ENCODE assay signal across 8 mouse cellular contexts in the genomic region with DNA sequence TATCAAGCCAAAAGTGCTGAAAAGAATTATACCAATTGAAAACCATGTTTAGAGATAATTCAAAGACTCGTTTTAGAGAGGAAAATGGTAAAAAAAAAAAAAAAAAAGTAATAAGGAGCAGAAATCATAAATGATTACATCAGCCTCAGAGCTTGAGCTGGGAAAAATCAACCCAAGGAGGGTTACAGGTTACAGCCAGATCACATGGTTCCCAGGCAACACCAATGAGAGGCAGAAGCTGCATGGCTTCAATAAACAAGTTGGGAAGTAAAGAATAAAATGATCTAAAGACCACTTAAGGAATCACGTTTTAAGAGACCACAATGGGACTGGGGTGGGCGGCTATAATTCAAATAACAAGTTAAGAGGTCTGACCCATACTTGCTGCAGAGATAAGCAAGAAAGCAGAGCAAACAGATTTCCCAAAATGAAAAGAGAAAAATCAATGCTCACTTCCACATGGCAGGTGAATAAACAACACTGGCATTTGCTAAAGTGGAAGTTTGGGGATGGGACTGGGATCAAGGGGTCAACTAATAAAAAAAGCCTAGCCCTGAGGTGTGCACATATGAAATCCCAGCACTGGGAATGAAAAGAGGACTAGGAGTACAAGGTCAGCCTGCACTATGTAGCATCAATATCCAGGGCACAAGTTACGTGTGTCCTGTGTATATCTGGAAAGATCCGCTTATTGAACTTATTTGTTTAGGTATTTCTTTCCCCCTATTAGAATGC. TPM values are rescaled to one million over a fixed set of nuclear protein-coding genes. Genes with fewer than 3 reads are reported as not detected.
DNase-seq lines count a peak whose midpoint lies in the region; ATAC-seq and TF ChIP-seq lines count a peak whose summit lies in the region.

No protein-coding gene starts in this region.

- H3K79me2 ChIP-seq in myocyte (ENCODE audit: control insufficient read depth, insufficient read depth) = peaks cover 32% of the 10 kb centered on the region

- peaks cover 9% of the 10 kb centered on the region; the same call in 1 of the 2 replicates for H3K36me3 ChIP-seq in kidney, embryonic 16.5 days (ENCODE audit: insufficient read depth, low read length)
- H3K36me3 ChIP-seq in embryonic facial prominence, embryonic 10.5 days (replicated peaks) = peaks cover 19% of the 10 kb centered on the region
- peaks cover 20% of the 10 kb centered on the region for H3K36me3 ChIP-seq in intestine, embryonic 14.5 days (ENCODE audit: control insufficient read depth, insufficient read depth, low read length)
- H3K36me3 ChIP-seq in myocyte (ENCODE audit: control insufficient read depth, insufficient read depth) = peaks cover 20% of the 10 kb centered on the region

- peak overlapping the region; percentile 97 for H3K4me3 ChIP-seq in kidney, embryonic 16.5 days (ENCODE audit: low read length)
- H3K4me3 ChIP-seq in embryonic facial prominence, embryonic 10.5 days = peak overlapping the region; percentile 85
- H3K4me3 ChIP-seq in intestine, embryonic 14.5 days (ENCODE audit: low read depth, low read length) = peak overlapping the region; percentile 89
- H3K4me3 ChIP-seq in myocyte = peak overlapping the region; percentile 83

- H3K4me1 ChIP-seq in kidney, embryonic 16.5 days (ENCODE audit: insufficient read depth, low read length) = peaks cover 13% of the 10 kb centered on the region
- H3K4me1 ChIP-seq in embryonic facial prominence, embryonic 10.5 days = peaks cover 14% of the 10 kb centered on the region
- H3K4me1 ChIP-seq in intestine, embryonic 14.5 days (replicated peaks; ENCODE audit: control insufficient read depth, insufficient read depth, low read length) = peaks cover 15% of the 10 kb centered on the region

- H3K4me2 ChIP-seq in kidney, embryonic 16.5 days (replicated peaks; ENCODE audit: low read depth, low read length) = peak overlapping the region; percentile 71
- peak overlapping the region; percentile 82 for H3K4me2 ChIP-seq in intestine, embryonic 14.5 days (ENCODE audit: low read length)
- peak overlapping the region; percentile 97 for H3K4me2 ChIP-seq in myocyte (ENCODE audit: low read depth)

- no peak overlapping the region for H3ac ChIP-seq in myocyte (ENCODE audit: control insufficient read depth, insufficient read length)

- H3K27me3 ChIP-seq in kidney, embryonic 16.5 days (ENCODE audit: insufficient read depth, low read length) = no peaks in the 10 kb centered on the region
- 0 out of 2 replicates have a peak, but pooled peaks cover 3% of the 10 kb centered on the region for H3K27me3 ChIP-seq in embryonic facial prominence, embryonic 10.5 days (replicated peaks; ENCODE audit: low read depth, poor library complexity, severe bottlenecking)
- no peaks in the 10 kb centered on the region for H3K27me3 ChIP-seq in intestine, embryonic 14.5 days (replicated peaks; ENCODE audit: control insufficient read depth, insufficient read depth, low read length)
- H3K27me3 ChIP-seq in myocyte (ENCODE audit: control insufficient read depth, insufficient read depth, insufficient read length) = no peaks in the 10 kb centered on the region

- no peak for TF ChIP-seq POLR2A in myocyte (IDR thresholded peaks at IDR 0.05; ENCODE audit: insufficient read length, low read depth)

- 62% methylated on average over 5 of the region's 5 CpGs for WGBS in kidney, embryonic 16.5 days
- WGBS in embryonic facial prominence, embryonic 10.5 days = 81% methylated on average over 5 of the region's 5 CpGs
- 60% methylated on average over 5 of the region's 5 CpGs for WGBS in intestine, embryonic 14.5 days

- H3K9me3 ChIP-seq in kidney, embryonic 16.5 days (ENCODE audit: low read length) = no peaks in the 10 kb centered on the region
- H3K9me3 ChIP-seq in embryonic facial prominence, embryonic 10.5 days = no peaks in the 10 kb centered on the region
- no peaks in the 10 kb centered on the region for H3K9me3 ChIP-seq in intestine, embryonic 14.5 days (ENCODE audit: control insufficient read depth, low read length)

- peak overlapping the region; percentile 53 for H3K9ac ChIP-seq in kidney, embryonic 16.5 days (replicated peaks; ENCODE audit: low read length)
- H3K9ac ChIP-seq in intestine, embryonic 14.5 days (ENCODE audit: low read length) = peak overlapping the region; percentile 93

- ATAC-seq in kidney, embryonic 16.5 days (ENCODE audit: low FRiP score, low TSS enrichment) = no peak
- no peak for ATAC-seq in intestine, embryonic 14.5 days (replicated peaks; ENCODE audit: low FRiP score, low TSS enrichment, low read depth)

- H3K27ac ChIP-seq in kidney, embryonic 16.5 days (ENCODE audit: low read length) = no peak overlapping the region
- H3K27ac ChIP-seq in embryonic facial prominence, embryonic 10.5 days (replicated peaks) = no peak overlapping the region
- H3K27ac ChIP-seq in intestine, embryonic 14.5 days (ENCODE audit: low read depth) = no peak overlapping the region

- DNase-seq in kidney, adult 11 months = no peak
- DNase-seq in embryonic facial prominence, embryonic 10.5 days (ENCODE audit: low spot score) = no peak
- DNase-seq in intestine, embryonic 14.5 days (ENCODE audit: low spot score) = no peak
- no peak for DNase-seq in right cerebral cortex, postnatal 36 days (ENCODE audit: low spot score in 2 of 2)
- DNase-seq in spleen, postnatal 4 days (ENCODE audit: low spot score in 2 of 2) = no peak
- DNase-seq in cerebellum, postnatal 25 days = no peak

TF ChIP-seq in myocyte, 11 proteins besides CTCF, POLR2A, EP300 and RAD21:
- TF ChIP-seq TCF3 (IDR thresholded peaks at IDR 0.05; ENCODE audit: insufficient read length, low read depth) (no peak), MYOG (IDR thresholded peaks at IDR 0.05; ENCODE audit: control insufficient read depth in 1 of 3, insufficient read depth in 1 of 3, insufficient read length in 2 of 3, low read depth in 2 of 3) (no peak), USF1 (IDR thresholded peaks at IDR 0.05; ENCODE audit: low read depth) (peak; percentile 8), E2F4 (IDR thresholded peaks at IDR 0.05; ENCODE audit: insufficient read depth) (no peak), TCF12 (IDR thresholded peaks at IDR 0.05; ENCODE audit: insufficient read depth, poor library complexity, severe bottlenecking) (no peak), REST (IDR thresholded peaks at IDR 0.05; ENCODE audit: insufficient read depth, insufficient read length) (no peak), CEBPB (IDR thresholded peaks at IDR 0.05; ENCODE audit: insufficient read depth, poor library complexity, severe bottlenecking) (no peak)

RNA-seq across cellular contexts. Expression of a gene that starts 1.5 kb away (rescaled TPM):
- polyA plus RNA-seq in kidney, embryonic 16.5 days (2015; fragmentation: Nextera tagmentation; extraction: Ambion mirVana) = 18.2 and 24.4 TPM in 2 replicates
- 34.0 and 34.4 TPM in 2 replicates for polyA plus RNA-seq in embryonic facial prominence, embryonic 10.5 days (2016; fragmentation: Nextera tagmentation; extraction: Ambion mirVana)
- 32.3 and 34.2 TPM in 2 replicates for polyA plus RNA-seq in intestine, embryonic 14.5 days (2014; fragmentation: Nextera tagmentation; extraction: Ambion mirVana)
- polyA plus RNA-seq in myocyte (2012; fragmentation: generic; extraction: Trizol) = 8.6 TPM
